Mouse (Mus musculus): ENCODE results near the gene Cfap73. TPM values are rescaled to one million over a fixed set of nuclear protein-coding genes. Genes with fewer than 3 reads are reported as not detected.

Gene Cfap73
- 1.0 and 1.2 TPM in 2 replicates for polyA plus RNA-seq (2015; fragmentation: Nextera tagmentation; extraction: Ambion mirVana)

DNA sequence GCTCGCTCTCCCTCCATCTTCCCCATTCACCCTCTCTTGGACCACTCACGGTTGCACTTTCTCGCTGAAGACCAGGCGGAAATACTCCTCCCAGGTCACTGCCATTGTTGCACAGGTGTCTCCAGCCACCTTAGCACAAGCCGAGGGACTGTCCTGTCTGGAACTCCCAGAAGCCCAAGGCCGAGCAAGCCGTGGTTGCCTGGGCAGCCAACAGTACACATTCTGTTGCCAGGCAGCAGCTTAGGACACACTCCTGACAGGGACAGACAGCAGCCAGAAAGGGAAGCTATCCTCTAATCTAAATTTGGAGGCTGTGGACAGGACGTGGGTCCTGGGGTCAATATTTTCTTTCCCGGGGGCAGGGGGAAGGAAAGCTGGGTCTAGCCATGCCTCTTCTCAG is at the start of gene Cfap73:
Gene Cfap73 (minus strand): TSS at position 105 of the 400 bp plus-strand sequence.

DNA sequence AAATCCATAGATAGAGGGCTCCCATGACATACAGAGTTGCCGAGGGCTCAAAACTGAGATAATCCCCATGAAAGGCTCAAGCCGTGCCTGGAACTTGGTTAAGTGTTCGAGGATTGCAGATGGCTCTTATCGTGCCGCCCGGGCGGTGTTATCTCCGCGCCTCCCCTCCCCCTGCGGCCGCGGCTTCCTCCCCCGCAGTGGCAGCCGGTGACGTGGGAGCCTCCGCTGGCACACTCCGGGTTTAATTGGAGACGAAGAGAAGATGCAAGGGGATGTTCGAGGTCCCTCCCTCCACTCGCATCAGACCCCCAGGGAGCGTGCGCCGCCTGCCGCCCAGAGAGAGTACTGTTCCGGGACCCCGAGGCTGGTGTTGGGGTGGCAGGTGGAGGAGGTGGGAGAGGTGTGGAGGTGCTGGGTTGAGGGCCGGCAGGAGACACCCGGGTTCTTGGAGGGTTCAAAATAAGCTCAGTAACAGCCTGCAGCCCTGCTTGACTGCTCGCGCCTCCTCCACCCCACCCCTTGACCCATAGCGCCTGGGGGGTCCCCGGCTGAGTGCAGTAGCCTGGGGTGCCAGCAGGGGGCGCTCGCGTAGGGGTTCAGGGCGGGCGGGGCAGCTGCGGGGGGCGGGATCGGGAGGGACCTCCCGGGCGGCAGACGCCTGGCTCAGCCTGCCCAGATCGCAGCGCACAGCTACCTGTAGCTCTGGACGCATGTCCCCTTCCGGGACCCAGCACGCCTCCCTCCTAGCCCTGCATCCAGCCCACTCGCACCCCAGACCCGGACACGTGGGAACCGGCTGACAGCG is 14.7 kb upstream of the Cfap73 start, which contains the start of gene Rasal1:
Gene Rasal1 (plus strand): TSS at position 244 of the 805 bp plus-strand sequence.

DNA sequence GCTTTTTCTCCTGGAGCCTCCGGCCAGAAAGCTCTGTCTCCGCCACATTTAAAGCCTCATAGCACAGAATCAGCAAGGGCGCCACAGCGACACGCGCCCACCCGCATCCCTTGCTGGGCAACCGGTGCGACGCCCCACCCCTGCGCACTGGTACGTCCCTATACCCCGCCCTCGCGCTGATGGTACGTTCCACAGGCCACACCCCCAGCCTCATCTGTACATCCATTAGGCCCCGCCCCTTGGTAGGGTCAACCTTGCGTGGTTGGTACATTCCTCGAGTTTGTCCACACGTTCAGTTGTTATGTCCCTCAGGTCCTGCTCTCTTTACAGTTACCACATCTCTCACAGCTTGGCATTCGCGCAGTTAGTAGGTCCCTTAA is 21.6 kb downstream of the Cfap73 start, which contains the start of the genes Rita1 and Ddx54:
Gene Rita1 (minus strand): TSS at position 148 of the 380 bp plus-strand sequence.
Gene Ddx54 (plus strand): TSS at position 298 of the 380 bp plus-strand sequence.

DNA sequence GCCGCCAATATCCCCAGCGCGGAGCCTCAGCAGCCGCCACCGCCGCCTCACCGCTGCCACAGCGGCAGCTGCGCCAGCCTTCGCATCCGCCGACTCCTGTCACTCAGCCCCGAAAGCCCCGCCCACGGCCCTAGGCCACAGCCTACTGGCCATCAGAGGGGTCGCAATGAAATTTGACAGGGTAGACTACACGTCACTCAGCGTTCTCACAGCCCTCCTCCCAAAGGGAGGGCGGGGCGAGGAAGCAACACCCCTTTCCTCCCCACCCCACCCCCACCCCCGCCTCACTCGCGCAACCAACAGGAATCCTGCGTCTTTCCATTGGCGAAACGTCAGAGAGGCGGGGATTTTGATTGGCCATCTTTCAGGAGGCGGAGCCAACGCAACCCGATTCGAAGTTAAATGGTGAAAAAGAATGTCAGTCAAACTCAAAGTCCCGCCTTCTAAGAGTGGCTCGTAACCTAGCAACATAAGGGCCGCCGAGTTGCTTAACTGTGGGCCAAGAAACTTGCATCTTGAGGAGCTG is 45.4 kb downstream of the Cfap73 start, which contains the start of the genes Tpcn1 and Iqcd:
Gene Tpcn1 (minus strand): TSS at position 105 of the 526 bp plus-strand sequence.
Gene Iqcd (plus strand): TSS at position 448 of the 526 bp plus-strand sequence.

Other genes starting within 250 kb of the Cfap73 start
- 14.8 and 15.4 TPM in 2 replicates for gene Lhx5, start 202.5 kb downstream of the Cfap73 start, polyA plus RNA-seq (2015; fragmentation: Nextera tagmentation; extraction: Ambion mirVana)
- 8.5 and 10.7 TPM in 2 replicates for gene Sdsl, start 161.4 kb downstream of the Cfap73 start, polyA plus RNA-seq (2015; fragmentation: Nextera tagmentation; extraction: Ambion mirVana)
- 1.2 and 1.4 TPM in 2 replicates for gene Sds, start 157.7 kb downstream of the Cfap73 start, polyA plus RNA-seq (2015; fragmentation: Nextera tagmentation; extraction: Ambion mirVana)
- gene Plbd2, start 130.6 kb downstream of the Cfap73 start, polyA plus RNA-seq (2015; fragmentation: Nextera tagmentation; extraction: Ambion mirVana), result 64.6 and 67.7 TPM in 2 replicates
- gene Slc8b1, start 123.1 kb downstream of the Cfap73 start, polyA plus RNA-seq (2015; fragmentation: Nextera tagmentation; extraction: Ambion mirVana), result 3.4 and 3.6 TPM in 2 replicates
- gene Tpcn1, start 45.6 kb downstream of the Cfap73 start, polyA plus RNA-seq (2015; fragmentation: Nextera tagmentation; extraction: Ambion mirVana), result 21.8 and 23.6 TPM in 2 replicates
- 1.1 and 1.2 TPM in 2 replicates for gene Iqcd, start 45.2 kb downstream of the Cfap73 start, polyA plus RNA-seq (2015; fragmentation: Nextera tagmentation; extraction: Ambion mirVana)
- gene Rita1, start 21.6 kb downstream of the Cfap73 start, polyA plus RNA-seq (2015; fragmentation: Nextera tagmentation; extraction: Ambion mirVana), result 34.9 and 36.0 TPM in 2 replicates
- gene Ddx54, start 21.5 kb downstream of the Cfap73 start, polyA plus RNA-seq (2015; fragmentation: Nextera tagmentation; extraction: Ambion mirVana), result 26.9 and 28.1 TPM in 2 replicates
- 1.5 and 2.8 TPM in 2 replicates for gene Rasal1, start 14.6 kb upstream of the Cfap73 start, polyA plus RNA-seq (2015; fragmentation: Nextera tagmentation; extraction: Ambion mirVana)
- gene Dtx1, start 77.7 kb upstream of the Cfap73 start, polyA plus RNA-seq (2015; fragmentation: Nextera tagmentation; extraction: Ambion mirVana), result 61.0 and 64.5 TPM in 2 replicates
- gene Oas2, start 115.6 kb upstream of the Cfap73 start, polyA plus RNA-seq (2015; fragmentation: Nextera tagmentation; extraction: Ambion mirVana), result 0.48 and 0.66 TPM in 2 replicates
- gene Oas3, start 143.4 kb upstream of the Cfap73 start, polyA plus RNA-seq (2015; fragmentation: Nextera tagmentation; extraction: Ambion mirVana), result 0.50 and 0.59 TPM in 2 replicates
- 0.28 and 0.41 TPM in 2 replicates for gene Oas1e, start 161.3 kb upstream of the Cfap73 start, polyA plus RNA-seq (2015; fragmentation: Nextera tagmentation; extraction: Ambion mirVana)
- gene Oas1c, start 178.3 kb upstream of the Cfap73 start, polyA plus RNA-seq (2015; fragmentation: Nextera tagmentation; extraction: Ambion mirVana), result 0.42 and 0.83 TPM in 2 replicates
- gene Oas1f, start 213.1 kb upstream of the Cfap73 start, polyA plus RNA-seq (2015; fragmentation: Nextera tagmentation; extraction: Ambion mirVana), result not detected in 2 replicates
- gene Oas1h, start 227.2 kb upstream of the Cfap73 start, polyA plus RNA-seq (2015; fragmentation: Nextera tagmentation; extraction: Ambion mirVana), result not detected in 2 replicates